Mouse (Mus musculus) G1E (cell line): ENCODE data around the gene Fap. TPM values are rescaled to one million over a fixed set of nuclear protein-coding genes. Genes with fewer than 3 reads are reported as not detected.
A peak's percentile ranks its signal among the peaks of the same experiment; 100 is the strongest.

Experiments
- ATAC-seq: 2 replicates; pipeline ENCODE4 v1.8.0; 2016; ENCODE audit warnings: mild to moderate bottlenecking; ENCODE audit not compliant: insufficient number of reproducible peaks, poor library complexity, low FRiP score, severe bottlenecking; ENCODE audit errors: extremely low read depth
- DNase-seq: peaks from one replicate; pipeline ENCODE4 v3.0.0; 2012; ENCODE audit warnings: low spot score
- H3K27me3 ChIP-seq: 2 replicates; pipeline ENCODE4 v1.6.1; 2012; ENCODE audit warnings: mild to moderate bottlenecking, low read length, inconsistent platforms; ENCODE audit not compliant: insufficient read depth
- H3K36me3 ChIP-seq: replicated peaks from 2 replicates; pipeline ENCODE3; 2012; ENCODE audit warnings: mild to moderate bottlenecking, inconsistent platforms
- H3K4me1 ChIP-seq: 2 replicates; pipeline ENCODE4 v1.6.1; 2012; ENCODE audit warnings: low read depth, low read length, inconsistent platforms, mixed read lengths; ENCODE audit not compliant: insufficient read depth
- H3K4me3 ChIP-seq: 2 replicates; pipeline ENCODE4 v1.5.1; 2012; ENCODE audit warnings: low read depth, mild to moderate bottlenecking, inconsistent platforms, low read length, moderate library complexity, mixed read lengths
- H3K9me3 ChIP-seq: replicated peaks from 2 replicates; pipeline ENCODE4 v1.6.1; 2012; ENCODE audit warnings: inconsistent platforms
- CTCF ChIP-seq: IDR thresholded peaks from 2 replicates; pipeline ENCODE4 v1.5.1; 2012; ENCODE audit warnings: low read depth, low read length, inconsistent platforms, mixed read lengths
- GATA1 ChIP-seq: IDR thresholded peaks from 2 replicates; pipeline ENCODE4 v1.6.1; 2012; ENCODE audit warnings: borderline replicate concordance, low read length, inconsistent platforms, mixed read lengths
- GATA2 ChIP-seq: IDR thresholded peaks from 2 replicates; pipeline ENCODE4 v1.6.1; 2012; ENCODE audit warnings: low read depth, low read length, inconsistent platforms, borderline replicate concordance
- POLR2AphosphoS5 ChIP-seq: IDR thresholded peaks from 2 replicates; pipeline ENCODE4 v1.6.1; 2012; ENCODE audit warnings: low read depth, low read length, inconsistent platforms; ENCODE audit not compliant: insufficient replicate concordance
- TAL1 ChIP-seq: conservative IDR thresholded peaks from 2 replicates; pipeline ENCODE4 v1.6.1; 2012; ENCODE audit warnings: low read depth, low read length, inconsistent platforms, mixed read lengths
- polyA plus RNA-seq: library from polyadenylated mRNA; stranded (reverse); fragments of >175 nt; gene quantifications from 2 replicates; pipeline ENCODE4 v1.2.3, GENCODE M21; 2012
- total RNA-seq, 2 experiments: library from RNA; stranded (forward) in 1 of 2; stranded (reverse) in 1 of 2; fragments of 200-1000 nt in 1 of 2; fragments of >200 nt in 1 of 2; fragmentation: Nextera tagmentation in 1 of 2; gene quantifications; 2 replicates each; pipeline ENCODE4 v1.2.3; 2014 to 2017

The Fap gene
- total and polyA plus RNA-seq, 3 experiments = not detected

DNA sequence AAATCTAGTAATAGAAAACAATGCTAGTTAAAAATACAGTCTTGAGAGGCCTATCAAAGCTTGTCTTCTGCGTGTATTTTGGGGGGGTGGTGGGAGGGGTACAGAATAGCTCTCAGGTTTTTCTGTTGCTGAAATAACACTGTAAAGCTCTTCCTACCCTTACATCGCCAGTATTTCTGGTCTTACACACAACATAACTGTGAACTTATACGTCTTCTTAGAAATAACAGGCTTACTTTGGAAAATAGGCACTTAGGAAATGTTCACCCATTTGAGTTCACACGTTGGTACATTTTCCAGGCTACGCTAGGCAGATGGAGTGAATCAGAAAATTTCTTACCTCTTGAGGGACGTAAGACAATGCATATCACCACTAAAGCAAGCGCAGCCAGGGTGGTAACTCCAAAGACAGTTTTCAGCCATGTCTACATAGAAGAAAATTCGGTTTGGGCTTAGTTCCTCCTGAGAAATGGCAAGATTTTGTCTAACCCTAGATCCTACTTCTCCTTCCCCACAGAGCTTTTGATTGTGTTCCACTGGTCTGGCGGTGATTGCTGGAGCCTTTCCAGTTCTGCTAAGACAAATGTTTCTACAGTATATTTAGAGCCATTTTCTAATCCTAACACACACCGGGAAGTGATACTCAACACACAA, 649 bp downstream of the Fap start:
- Histone ChIP-seq H3K9me3 (no peaks in the 10 kb centered on the region), H3K27me3 (no peaks in the 10 kb centered on the region), H3K4me1 (no peaks in the 10 kb centered on the region; the same call in 1 of the 2 replicates), H3K36me3 (no peaks in the 10 kb centered on the region), H3K4me3 (no peak overlapping the region)
- no peak for TF ChIP-seq POLR2AphosphoS5
- no peak for TF ChIP-seq TAL1
- no peak for TF ChIP-seq GATA2
- no peak for TF ChIP-seq CTCF
- no peak for TF ChIP-seq GATA1
- ATAC-seq = no peak
- no peak for DNase-seq

DNA sequence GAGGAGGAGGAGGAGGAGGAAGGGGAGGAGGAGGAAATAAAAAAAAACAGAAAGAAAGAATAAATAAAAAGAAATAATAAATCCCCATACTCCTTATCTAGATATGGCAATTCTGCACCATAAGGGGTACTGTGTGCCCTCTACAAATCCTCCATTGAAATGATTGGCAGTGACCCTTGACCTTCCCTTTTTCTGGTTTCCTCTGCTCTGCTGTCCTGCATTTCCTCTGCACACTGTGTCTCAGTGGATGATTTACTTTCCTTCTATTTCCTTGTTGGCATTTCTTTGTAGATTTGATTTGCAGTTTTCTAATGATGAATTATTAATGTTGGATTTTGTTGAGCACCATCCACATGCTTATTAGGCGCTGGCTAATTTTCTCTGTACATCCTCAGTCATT, 9.2 kb downstream of the Fap start:
- Histone ChIP-seq H3K27me3 (no peaks in the 10 kb centered on the region), H3K36me3 (no peaks in the 10 kb centered on the region), H3K4me1 (no peaks in the 10 kb centered on the region; the same call in 1 of the 2 replicates), H3K4me3 (no peak overlapping the region), H3K9me3 (no peaks in the 10 kb centered on the region)
- TF ChIP-seq GATA2 (no peak), CTCF (no peak), POLR2AphosphoS5 (no peak), GATA1 (no peak), TAL1 (no peak)
- no peak for DNase-seq
- ATAC-seq = no peak

DNA sequence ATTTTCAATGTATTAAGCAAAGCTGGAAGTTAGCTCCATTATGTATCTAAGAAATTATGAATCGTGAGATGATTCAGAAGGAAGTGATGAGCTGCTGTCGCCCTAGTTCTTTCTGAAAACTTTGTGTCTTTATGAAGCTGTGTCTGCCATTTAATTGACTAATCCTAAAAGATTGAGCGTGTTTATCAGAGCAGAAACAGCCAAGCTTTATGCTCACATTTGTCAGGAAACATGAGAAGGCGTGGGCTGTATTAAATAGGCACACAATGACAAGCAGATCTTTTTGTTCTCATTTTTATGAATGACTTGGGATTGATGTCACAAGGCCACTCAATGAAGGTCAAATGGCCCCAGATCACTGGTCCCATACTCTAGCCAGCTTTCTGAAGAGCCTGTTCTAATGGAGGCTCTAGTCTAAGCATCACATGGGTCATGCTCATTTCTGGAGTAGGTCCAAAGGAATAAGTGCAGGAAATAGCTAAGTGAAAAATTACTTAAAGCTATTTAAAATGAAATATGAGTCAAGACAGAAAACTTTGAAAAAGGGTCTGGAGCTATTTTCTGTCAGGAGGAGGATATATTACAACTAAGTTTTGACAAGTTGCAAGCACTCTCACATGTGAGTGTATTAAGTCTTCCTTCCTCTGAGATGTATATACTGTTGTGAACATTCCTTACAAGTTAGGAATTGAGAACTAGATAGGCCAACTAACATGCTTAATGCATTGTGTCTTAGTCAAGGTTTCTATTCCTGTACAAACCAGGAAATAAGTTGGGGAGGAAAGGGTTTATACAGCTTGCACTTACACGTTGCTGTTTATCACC, 11.0 kb downstream of the Fap start:
- Histone ChIP-seq H3K4me1 (no peaks in the 10 kb centered on the region), H3K4me3 (no peak overlapping the region), H3K9me3 (no peaks in the 10 kb centered on the region), H3K36me3 (no peaks in the 10 kb centered on the region), H3K27me3 (no peaks in the 10 kb centered on the region)
- TF ChIP-seq TAL1 (no peak), GATA2 (no peak), CTCF (no peak), POLR2AphosphoS5 (no peak), GATA1 (no peak)
- ATAC-seq = no peak
- no peak for DNase-seq

- TF ChIP-seq GATA2 = no peak
- 0 out of 2 replicates have a peak, but pooled peaks have one; percentile 18 for TF ChIP-seq CTCF
- H3K27me3 ChIP-seq = no peaks in the 10 kb centered on the region
- H3K36me3 ChIP-seq = no peaks in the 10 kb centered on the region
- no peak overlapping the region for H3K4me3 ChIP-seq
- DNase-seq (no peak), ATAC-seq (no peak)
- H3K4me1 ChIP-seq = peaks cover 6% of the 10 kb centered on the region
- no peaks in the 10 kb centered on the region for H3K9me3 ChIP-seq
These were observed 16.5 kb downstream of the Fap start for GRCm38 (mm10) chr2:62557417-62557816.

DNA sequence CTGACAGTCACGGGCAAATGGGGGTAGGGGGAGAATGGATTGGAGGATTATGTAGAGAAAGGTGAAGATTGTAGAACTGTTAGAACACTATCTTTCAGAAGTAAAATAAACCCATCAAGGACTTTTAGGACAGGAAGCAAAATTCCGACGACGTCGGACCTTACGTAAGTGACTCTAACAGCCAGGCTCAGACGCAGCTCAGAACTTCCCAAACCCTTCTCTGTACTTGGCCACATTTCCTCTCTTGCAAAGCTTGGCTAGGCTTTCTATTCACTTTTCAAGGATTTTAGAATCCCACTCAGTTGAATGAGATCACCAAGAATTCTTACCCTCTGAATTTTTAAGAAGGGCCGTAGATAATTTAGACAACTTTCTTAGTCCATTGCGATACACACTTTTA, 17.5 kb downstream of the Fap start:
- H3K4me1 ChIP-seq = peaks cover 6% of the 10 kb centered on the region
- DNase-seq (no peak), ATAC-seq (no peak)
- no peaks in the 10 kb centered on the region for H3K27me3 ChIP-seq
- H3K4me3 ChIP-seq = no peak overlapping the region
- H3K36me3 ChIP-seq = no peaks in the 10 kb centered on the region
- no peaks in the 10 kb centered on the region for H3K9me3 ChIP-seq
- TF ChIP-seq CTCF (no peak), TAL1 (no peak), GATA1 (no peak), GATA2 (no peak)

GRCm38 (mm10) chr2:62549659-62550058, 24.2 kb downstream of the Fap start:
- ATAC-seq (no peak), DNase-seq (no peak)
- H3K36me3 ChIP-seq = no peaks in the 10 kb centered on the region
- no peaks in the 10 kb centered on the region for H3K9me3 ChIP-seq
- H3K27me3 ChIP-seq = no peaks in the 10 kb centered on the region
- no peak overlapping the region for H3K4me3 ChIP-seq
- H3K4me1 ChIP-seq = 0 out of 2 replicates have a peak, but pooled peaks cover under 1% of the 10 kb centered on the region
- TF ChIP-seq TAL1 = no peak
- TF ChIP-seq GATA2 = no peak
- TF ChIP-seq POLR2AphosphoS5 = no peak
- no peak for TF ChIP-seq GATA1
- no peak for TF ChIP-seq CTCF
